Mouse (Mus musculus): ENCODE measurements around the gene Mnat1. TPM values are rescaled to one million over a fixed set of nuclear protein-coding genes. Genes with fewer than 3 reads are reported as not detected.
A peak's percentile ranks its signal among the peaks of the same experiment; 100 is the strongest.

Mnat1 gene
- polyA plus RNA-seq, 1 experiment from 2014 or later, result 31.9 TPM

DNA sequence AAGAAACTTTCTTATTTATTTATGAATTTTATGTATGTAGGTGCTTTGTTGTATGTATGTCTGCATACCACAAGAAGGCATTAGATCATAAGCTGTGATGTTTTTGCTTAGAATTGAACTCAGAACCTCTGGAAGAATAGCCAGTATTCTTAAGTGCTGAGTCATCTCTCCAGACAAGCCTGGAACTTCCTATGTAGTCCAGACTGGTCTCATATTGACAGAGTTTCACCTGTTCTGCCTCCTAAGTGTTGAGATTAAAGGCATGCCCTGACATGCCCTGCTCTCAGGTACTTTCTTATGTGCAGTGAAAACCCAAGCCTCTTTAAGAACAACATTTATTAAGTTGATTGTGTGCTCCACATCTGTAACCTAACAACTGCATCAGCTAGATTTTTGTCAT is 171.4 kb downstream of the Mnat1 start:
- no peak for ATAC-seq (ENCODE audit: borderline replicate concordance, extremely low read depth, low FRiP score, low TSS enrichment)
- no peak overlapping the region for H3K4me2 ChIP-seq
- H3K4me1 ChIP-seq, result peaks cover 13% of the 10 kb centered on the region; the same call in 1 of the 2 replicates
- H3K9ac ChIP-seq, result no peak overlapping the region
- H3K27me3 ChIP-seq, result no peaks in the 10 kb centered on the region
- H3K27ac ChIP-seq, result 0 out of 2 replicates have a peak overlapping the region, but pooled peaks have one; percentile 11
- H3K4me3 ChIP-seq, result no peak overlapping the region
- no peaks in the 10 kb centered on the region for H3K9me3 ChIP-seq
- 0 out of 2 replicates have a peak, but pooled peaks cover 3% of the 10 kb centered on the region for H3K36me3 ChIP-seq

GRCm38 (mm10) chr12:73295505-73296140 is 172.1 kb downstream of the Mnat1 start:
- H3K4me2 ChIP-seq, result no peak overlapping the region
- H3K9me3 ChIP-seq, result no peaks in the 10 kb centered on the region
- H3K27me3 ChIP-seq, result no peaks in the 10 kb centered on the region
- H3K4me3 ChIP-seq, result no peak overlapping the region
- H3K4me1 ChIP-seq, result peaks cover 13% of the 10 kb centered on the region; the same call in 1 of the 2 replicates
- peak overlapping the region; percentile 11; the same call in 1 of the 2 replicates for H3K27ac ChIP-seq
- ATAC-seq (ENCODE audit: borderline replicate concordance, extremely low read depth, low FRiP score, low TSS enrichment), result peak; percentile 69; the same call in 1 of the 2 replicates
- H3K9ac ChIP-seq, result no peak overlapping the region
- 0 out of 2 replicates have a peak, but pooled peaks cover 3% of the 10 kb centered on the region for H3K36me3 ChIP-seq
- 46% methylated on average over 11 of the region's 11 CpGs for WGBS

GRCm38 (mm10) chr12:73298621-73299020 is 175.1 kb downstream of the Mnat1 start:
- Histone ChIP-seq H3K27me3 (no peaks in the 10 kb centered on the region), H3K27ac (no peak overlapping the region), H3K36me3 (0 out of 2 replicates have a peak, but pooled peaks cover 3% of the 10 kb centered on the region), H3K4me1 (peaks cover 13% of the 10 kb centered on the region; the same call in 1 of the 2 replicates), H3K9me3 (no peaks in the 10 kb centered on the region), H3K9ac (no peak overlapping the region), H3K4me2 (no peak overlapping the region), H3K4me3 (no peak overlapping the region)
- 90% methylated on average over 5 of the region's 5 CpGs for WGBS
- no peak for ATAC-seq (ENCODE audit: borderline replicate concordance, extremely low read depth, low FRiP score, low TSS enrichment)

DNA sequence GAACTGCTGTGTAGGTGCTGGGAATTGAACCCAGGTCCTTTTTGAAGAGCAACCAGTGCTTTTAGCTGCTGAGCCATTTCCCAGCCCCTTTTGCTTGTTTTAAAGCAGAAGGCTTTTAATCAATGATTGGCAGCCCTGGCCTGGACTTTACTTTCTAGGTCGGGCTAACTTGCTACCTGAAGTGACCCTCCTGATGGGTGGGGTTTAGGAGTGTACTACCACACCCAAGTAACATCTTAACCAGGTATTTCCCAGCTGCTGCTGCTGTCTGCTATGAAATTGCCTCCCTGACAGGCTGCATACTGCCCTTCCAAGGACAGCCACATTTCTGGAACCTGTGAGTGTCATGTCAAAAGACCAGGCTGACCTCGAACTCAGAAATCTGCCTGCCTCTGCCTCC is 177.0 kb downstream of the Mnat1 start:
- H3K36me3 ChIP-seq, result no peaks in the 10 kb centered on the region
- no peak overlapping the region for H3K4me2 ChIP-seq
- no peak for ATAC-seq (ENCODE audit: borderline replicate concordance, extremely low read depth, low FRiP score, low TSS enrichment)
- WGBS, result 80% methylated on average over 2 of the region's 2 CpGs
- H3K27me3 ChIP-seq, result no peaks in the 10 kb centered on the region
- no peak overlapping the region for H3K27ac ChIP-seq
- no peaks in the 10 kb centered on the region for H3K4me1 ChIP-seq
- no peak overlapping the region for H3K4me3 ChIP-seq
- no peak overlapping the region for H3K9ac ChIP-seq
- H3K9me3 ChIP-seq, result no peaks in the 10 kb centered on the region

DNA sequence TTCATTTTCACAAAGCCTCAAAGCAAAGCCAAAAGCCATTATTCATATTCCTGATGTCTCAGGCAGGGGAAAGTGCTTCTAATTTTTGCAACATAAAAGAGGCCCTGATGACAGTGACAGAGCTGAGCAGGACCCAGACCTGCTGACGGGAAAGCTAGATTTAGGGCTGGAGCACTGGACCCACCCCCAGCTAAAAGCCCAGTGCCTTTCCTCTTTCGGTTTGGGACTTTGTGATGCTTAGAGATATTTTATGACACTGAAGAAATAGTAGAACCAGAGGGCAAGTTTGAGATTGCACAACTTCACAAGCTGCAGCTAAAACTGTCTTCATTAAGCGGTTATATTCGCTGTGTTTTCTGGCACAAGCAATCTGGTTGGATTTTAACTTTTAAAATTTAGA is 181.1 kb downstream of the Mnat1 start:
- no peaks in the 10 kb centered on the region for H3K9me3 ChIP-seq
- no peak overlapping the region for H3K27ac ChIP-seq
- H3K9ac ChIP-seq, result no peak overlapping the region
- 60% methylated on average over 4 of the region's 4 CpGs for WGBS
- H3K27me3 ChIP-seq, result no peaks in the 10 kb centered on the region
- no peak for ATAC-seq (ENCODE audit: borderline replicate concordance, extremely low read depth, low FRiP score, low TSS enrichment)
- H3K4me2 ChIP-seq, result no peak overlapping the region
- no peaks in the 10 kb centered on the region for H3K36me3 ChIP-seq
- H3K4me3 ChIP-seq, result no peak overlapping the region
- no peaks in the 10 kb centered on the region for H3K4me1 ChIP-seq

GRCm38 (mm10) chr12:73307750-73308149 is 184.2 kb downstream of the Mnat1 start:
- no peak overlapping the region for H3K27ac ChIP-seq
- H3K27me3 ChIP-seq, result no peaks in the 10 kb centered on the region
- no peak for ATAC-seq (ENCODE audit: borderline replicate concordance, extremely low read depth, low FRiP score, low TSS enrichment)
- no peaks in the 10 kb centered on the region for H3K9me3 ChIP-seq
- no peak overlapping the region for H3K9ac ChIP-seq
- no peaks in the 10 kb centered on the region for H3K4me1 ChIP-seq
- H3K4me3 ChIP-seq, result no peak overlapping the region
- H3K36me3 ChIP-seq, result no peaks in the 10 kb centered on the region
- WGBS, result 83% methylated on average over 4 of the region's 4 CpGs
- H3K4me2 ChIP-seq, result no peak overlapping the region

DNA sequence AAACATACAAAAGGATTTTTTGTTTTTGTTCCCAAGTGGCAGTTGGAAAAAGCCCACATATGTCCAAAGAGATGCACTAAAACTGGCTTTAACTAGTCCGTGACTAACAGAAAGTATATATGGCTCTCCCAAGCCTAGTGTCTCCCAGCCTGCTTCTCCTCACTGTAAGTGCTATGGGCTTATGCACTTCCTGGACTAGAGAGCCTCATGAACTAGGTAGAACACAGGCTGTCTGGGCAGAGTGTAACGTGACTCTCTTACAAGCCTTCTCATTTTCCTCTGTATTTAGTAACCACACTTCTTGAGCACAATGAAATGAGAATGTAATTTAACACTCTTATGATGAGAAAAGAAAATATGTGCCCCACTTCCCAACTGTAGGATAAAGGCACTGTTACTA is 185.2 kb downstream of the Mnat1 start:
- Histone ChIP-seq H3K4me1 (no peaks in the 10 kb centered on the region), H3K9ac (no peak overlapping the region), H3K27me3 (no peaks in the 10 kb centered on the region), H3K36me3 (no peaks in the 10 kb centered on the region), H3K27ac (no peak overlapping the region), H3K9me3 (no peaks in the 10 kb centered on the region), H3K4me3 (no peak overlapping the region), H3K4me2 (no peak overlapping the region)
- 70% methylated on average over 2 of the region's 2 CpGs for WGBS
- no peak for ATAC-seq (ENCODE audit: borderline replicate concordance, extremely low read depth, low FRiP score, low TSS enrichment)

DNA sequence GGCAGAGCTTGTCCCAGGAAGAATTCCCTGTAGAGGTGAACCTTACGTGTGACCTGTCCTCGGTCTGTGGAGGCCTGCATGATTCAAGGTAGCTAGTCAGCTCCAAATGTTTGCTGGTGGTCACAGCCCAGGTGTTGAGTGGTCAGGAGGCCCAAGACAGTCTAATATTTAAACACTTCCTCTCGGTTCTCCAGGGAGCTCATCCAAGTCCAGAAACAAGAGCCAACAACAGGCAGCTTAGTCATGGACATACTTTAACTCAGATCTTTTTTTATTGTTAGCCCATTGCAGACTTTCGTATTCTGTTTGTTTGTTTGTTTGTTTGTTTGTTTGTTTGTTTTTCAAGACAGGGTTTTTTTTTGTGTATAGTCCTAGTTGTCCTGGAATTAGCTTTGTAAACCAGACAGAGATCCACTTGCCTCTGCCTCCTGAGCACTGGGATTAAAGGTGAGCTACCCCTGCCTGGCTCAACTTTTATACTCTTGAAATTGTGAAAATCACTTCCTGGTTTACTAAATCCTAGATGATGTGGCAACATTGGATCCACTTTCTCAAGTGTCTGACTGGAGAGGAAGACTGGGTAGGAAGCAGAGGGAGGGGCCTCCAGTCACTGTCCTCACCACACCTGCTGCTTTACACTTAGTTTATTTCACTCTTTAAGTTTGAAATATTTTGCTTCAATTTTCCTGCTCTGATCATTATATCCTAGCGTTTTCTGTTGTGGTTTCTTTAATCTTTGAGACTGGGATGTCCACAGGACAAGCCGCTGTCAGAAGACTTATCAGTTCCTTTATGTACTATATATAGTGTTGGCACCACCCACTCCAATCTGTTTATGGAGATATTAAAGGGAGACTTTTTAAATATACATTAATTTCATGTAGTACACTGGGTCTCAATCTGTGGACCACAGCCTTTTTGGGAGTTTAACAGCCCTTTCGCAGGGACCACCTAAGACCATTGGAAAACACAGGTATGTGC is 194.5 kb downstream of the Mnat1 start:
- Histone ChIP-seq H3K27me3 (no peaks in the 10 kb centered on the region), H3K9me3 (no peaks in the 10 kb centered on the region), H3K36me3 (no peaks in the 10 kb centered on the region), H3K9ac (no peak overlapping the region), H3K27ac (no peak overlapping the region), H3K4me2 (no peak overlapping the region), H3K4me1 (no peaks in the 10 kb centered on the region), H3K4me3 (no peak overlapping the region)
- 89% methylated on average over 7 of the region's 7 CpGs for WGBS
- ATAC-seq (ENCODE audit: borderline replicate concordance, extremely low read depth, low FRiP score, low TSS enrichment), result no peak

Other genes starting within 250 kb of the Mnat1 start
- not detected in 2 replicates for gene Six6, start 183.8 kb upstream of the Mnat1 start, polyA plus RNA-seq (2015; fragmentation: Nextera tagmentation; extraction: Ambion mirVana)
- gene 4930447C04Rik, start 182.9 kb upstream of the Mnat1 start, polyA plus RNA-seq (2015; fragmentation: Nextera tagmentation; extraction: Ambion mirVana), result 0.38 and 1.3 TPM in 2 replicates
- 1.3 and 1.5 TPM in 2 replicates for gene Six1, start 69.8 kb upstream of the Mnat1 start, polyA plus RNA-seq (2015; fragmentation: Nextera tagmentation; extraction: Ambion mirVana)
- 2.4 and 2.9 TPM in 2 replicates for gene Six4, start 10.3 kb upstream of the Mnat1 start, polyA plus RNA-seq (2015; fragmentation: Nextera tagmentation; extraction: Ambion mirVana)
- gene Trmt5, start 163.0 kb downstream of the Mnat1 start, polyA plus RNA-seq (2015; fragmentation: Nextera tagmentation; extraction: Ambion mirVana), result 18.0 and 19.1 TPM in 2 replicates
- gene Slc38a6, start 163.1 kb downstream of the Mnat1 start, polyA plus RNA-seq (2015; fragmentation: Nextera tagmentation; extraction: Ambion mirVana), result 7.7 and 9.4 TPM in 2 replicates

Data from lung, embryonic 15.5 days (tissue).